Mouse (Mus musculus) cerebellum, adult 18-20 months (tissue): ENCODE measurements around the gene Syn3.

Source experiments
- DNase-seq, 2 experiments: peaks; one replicate each; pipeline ENCODE4 v3.0.0; 2021

Gene Syn3

DNA sequence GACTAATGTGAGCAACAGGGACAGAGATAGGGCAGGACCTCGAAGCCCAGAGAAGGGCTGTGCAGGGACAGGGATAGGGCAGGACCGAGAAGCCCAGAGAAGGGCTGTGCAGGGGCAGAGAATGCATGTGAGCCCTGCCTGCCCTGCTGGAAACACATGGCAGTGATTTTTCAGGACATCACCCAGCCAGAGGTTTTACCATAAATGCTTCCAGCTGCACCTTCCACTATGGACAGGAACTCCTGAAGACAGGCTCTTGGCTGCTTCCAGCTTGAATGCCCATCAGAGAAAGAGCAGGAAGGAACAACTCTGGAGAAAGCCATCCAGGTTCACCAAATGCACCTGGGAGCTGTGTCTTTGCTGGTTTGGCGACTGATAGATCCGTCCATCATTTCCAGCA, 131.3 kb downstream of the Syn3 start:
- no peak for DNase-seq

DNA sequence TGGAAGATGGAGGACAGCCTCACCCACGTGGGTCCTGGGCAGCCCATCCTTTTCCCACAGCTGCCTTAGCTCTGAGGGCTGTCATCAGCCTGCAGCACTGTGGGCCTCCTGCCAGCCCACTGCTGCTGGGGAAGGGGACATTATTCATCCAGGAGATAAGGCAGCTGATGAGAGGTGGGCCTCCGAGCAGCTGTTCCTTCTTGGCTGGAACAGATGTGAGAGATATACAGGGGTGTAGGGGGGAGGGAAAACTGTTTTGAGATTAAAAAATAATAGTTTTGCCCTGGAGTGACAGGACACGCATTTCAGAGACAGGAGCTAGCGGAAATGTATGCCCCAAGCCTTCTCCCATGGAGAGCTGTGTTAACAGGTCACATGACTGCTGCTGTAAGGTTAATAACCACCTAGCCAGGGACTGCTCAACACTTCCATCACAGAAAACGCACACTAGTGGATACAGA, 133.0 kb downstream of the Syn3 start:
- no peak for DNase-seq

GRCm38 (mm10) chr10:86363669-86364309, 134.9 kb downstream of the Syn3 start:
- no peak for DNase-seq

DNA sequence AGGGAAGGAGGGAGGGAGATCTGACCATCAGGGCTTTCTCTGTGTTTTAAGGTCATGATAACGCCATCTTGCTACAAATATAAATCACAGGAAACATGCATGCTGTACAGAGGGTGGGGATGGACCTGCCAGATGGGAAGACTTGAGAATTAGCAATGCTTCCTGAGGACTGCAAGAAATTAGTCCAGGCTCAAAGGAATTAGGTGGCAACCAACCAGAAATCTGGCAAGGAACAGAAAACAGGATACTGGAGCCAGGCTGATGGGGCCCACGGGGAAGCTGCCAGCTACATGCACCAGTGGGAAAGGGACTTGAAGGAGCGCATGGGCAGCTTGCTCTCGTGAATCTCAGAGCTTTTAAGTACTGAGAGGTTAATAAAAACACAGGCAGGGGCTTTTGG, 139.0 kb downstream of the Syn3 start:
- peak; percentile 76 to 80 for DNase-seq

- peak; percentile 63 for DNase-seq
These were observed 139.5 kb downstream of the Syn3 start for GRCm38 (mm10) chr10:86359208-86359607.

DNA sequence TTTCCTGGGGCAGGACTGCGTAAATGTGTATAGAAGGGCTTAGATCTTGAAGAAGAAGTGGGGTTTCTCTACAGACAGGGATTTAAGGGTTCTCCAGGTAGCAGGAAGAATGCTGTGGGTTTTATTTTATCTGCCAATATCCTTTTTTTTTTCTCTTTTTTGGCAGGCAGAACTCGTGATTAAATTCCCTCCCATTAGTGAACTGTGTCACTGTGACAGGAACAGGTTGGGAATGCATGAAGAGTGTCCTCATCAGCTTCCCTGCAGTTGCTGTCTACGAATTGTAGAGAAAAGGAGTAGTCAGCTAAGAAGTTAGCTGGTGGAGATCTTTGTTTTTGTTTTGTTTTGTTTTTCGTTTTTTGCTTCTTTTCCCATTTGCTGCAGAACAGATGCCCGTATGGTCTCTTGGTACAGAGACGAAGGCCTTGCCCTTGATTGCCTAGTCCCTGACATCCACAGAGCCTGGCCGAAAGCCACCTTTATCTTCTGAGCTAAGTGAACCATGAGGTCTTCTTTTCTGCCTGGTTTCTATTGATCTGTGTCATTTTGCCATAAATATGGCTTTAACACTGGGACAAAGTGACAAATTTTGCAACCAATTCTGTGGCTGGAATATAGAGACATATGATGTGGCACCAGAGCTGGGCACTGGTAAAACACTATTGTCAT, 140.3 kb downstream of the Syn3 start:
- DNase-seq, result peak in 1 of 2 experiments; percentile 42

- peak; percentile 23 to 39 for DNase-seq
These were observed 141.7 kb downstream of the Syn3 start for GRCm38 (mm10) chr10:86356819-86357563.

- DNase-seq, result no peak
These were observed 146.2 kb downstream of the Syn3 start for GRCm38 (mm10) chr10:86352521-86352920.

GRCm38 (mm10) chr10:86351287-86351686, 147.4 kb downstream of the Syn3 start:
- DNase-seq, result no peak

GRCm38 (mm10) chr10:86346235-86346840, 152.4 kb downstream of the Syn3 start:
- no peak for DNase-seq

DNA sequence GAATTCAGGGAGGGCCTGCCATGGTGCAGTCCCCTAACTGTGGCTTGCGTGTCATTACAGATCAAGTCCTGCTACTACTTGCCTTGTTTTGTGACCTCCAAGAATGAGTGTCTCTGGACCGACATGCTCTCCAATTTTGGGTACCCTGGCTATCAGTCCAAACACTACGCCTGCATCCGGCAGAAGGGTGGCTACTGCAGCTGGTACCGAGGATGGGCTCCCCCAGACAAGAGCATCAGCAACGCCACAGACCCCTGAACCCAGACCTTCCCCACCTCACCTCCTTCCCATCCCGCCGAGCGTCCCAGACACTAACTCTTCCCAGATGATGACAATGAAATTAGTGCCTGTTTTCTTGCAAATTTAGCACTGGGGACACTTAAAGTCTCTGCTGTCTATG, 153.1 kb downstream of the Syn3 start:
- DNase-seq, result no peak

- DNase-seq, result no peak
These were observed 154.0 kb downstream of the Syn3 start for GRCm38 (mm10) chr10:86344654-86345053.

GRCm38 (mm10) chr10:86343931-86344330, 154.8 kb downstream of the Syn3 start:
- DNase-seq, result no peak

DNA sequence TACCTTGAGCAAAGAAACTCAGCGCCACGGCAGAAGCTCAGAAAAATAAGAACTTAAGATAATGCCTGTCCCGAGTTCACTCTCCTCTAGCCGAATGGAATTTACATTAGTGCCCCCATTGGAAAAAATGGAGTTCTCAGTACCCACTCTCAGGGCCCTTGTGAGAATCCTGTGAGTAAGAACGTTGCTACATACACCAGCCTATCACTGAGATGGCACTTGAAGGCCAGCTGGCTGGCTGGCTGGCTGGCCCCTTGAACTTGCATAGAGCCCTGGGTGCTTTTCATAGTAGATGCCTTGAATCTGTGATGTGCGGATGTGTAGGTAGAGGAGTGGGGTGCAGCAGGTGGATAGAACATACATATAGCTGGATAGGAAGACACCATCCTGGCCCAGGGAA, 155.3 kb downstream of the Syn3 start:
- no peak for DNase-seq

DNA sequence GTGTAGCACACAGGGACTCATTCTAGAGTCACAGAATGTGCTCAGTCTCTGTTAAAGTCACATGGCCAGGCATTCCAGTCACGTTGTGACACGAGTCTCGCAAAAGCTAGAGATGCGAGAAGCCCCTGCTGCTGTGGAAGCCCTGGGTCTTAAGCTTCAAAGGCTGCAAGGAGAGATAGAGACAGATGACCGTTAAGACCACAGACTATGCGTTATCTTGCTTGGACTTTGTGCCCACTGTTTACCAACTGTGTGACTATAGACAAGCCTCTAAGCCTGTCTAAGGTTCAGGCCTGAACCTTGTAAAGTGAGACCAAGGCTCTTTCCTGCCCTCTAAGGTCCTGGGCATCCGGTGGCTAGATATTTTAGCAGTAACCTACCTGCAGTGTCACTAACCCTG, 156.0 kb downstream of the Syn3 start:
- DNase-seq, result no peak

- DNase-seq, result no peak
These were observed 156.5 kb downstream of the Syn3 start for GRCm38 (mm10) chr10:86342151-86342550.

DNA sequence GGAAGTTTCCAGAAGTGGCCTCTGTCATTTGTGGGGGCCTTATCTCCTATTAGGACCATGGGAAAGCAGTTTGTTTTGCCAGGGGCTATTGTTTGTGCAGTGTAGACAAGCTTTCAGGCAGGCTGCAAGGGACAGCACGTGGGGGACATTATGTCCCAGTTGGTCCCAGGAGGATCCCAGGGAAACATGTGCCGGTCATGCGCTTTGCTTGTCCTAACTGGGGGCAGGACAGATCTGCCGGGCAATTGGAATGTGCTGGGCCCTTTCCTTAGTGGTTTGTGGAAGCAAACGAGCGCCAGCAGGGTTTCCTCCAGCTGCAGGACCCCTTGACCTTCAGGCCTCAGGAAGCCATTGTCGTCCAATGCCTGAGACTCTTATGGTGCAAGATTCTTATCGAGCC, 157.1 kb downstream of the Syn3 start:
- DNase-seq, result no peak

DNA sequence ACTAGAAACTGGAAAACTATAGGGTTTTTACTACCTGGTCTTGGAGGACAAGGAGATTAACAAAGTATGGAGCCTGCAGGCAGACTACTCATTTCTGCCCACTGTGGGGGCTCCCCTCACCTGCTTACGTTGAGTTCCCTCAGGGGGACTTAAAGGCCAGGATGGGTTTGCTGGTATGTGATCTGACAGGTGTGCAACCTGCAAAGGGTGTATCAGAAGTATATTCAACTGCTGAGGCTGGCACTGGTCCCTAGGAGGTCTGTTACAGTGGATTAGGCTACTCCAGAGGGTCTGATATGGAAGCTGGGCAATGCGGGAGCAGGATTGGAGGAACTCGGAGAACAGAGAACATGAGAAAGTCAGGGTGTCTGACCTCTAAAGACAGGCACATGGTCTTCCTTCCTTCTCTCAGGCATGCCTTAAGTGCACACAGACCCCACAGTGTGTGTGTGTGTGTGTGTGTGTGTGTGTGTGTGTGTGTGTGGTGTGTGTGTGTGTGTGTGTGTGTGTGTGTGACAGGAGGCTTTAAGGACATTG, 157.6 kb downstream of the Syn3 start:
- DNase-seq, result peak in 1 of 2 experiments; percentile 25

DNA sequence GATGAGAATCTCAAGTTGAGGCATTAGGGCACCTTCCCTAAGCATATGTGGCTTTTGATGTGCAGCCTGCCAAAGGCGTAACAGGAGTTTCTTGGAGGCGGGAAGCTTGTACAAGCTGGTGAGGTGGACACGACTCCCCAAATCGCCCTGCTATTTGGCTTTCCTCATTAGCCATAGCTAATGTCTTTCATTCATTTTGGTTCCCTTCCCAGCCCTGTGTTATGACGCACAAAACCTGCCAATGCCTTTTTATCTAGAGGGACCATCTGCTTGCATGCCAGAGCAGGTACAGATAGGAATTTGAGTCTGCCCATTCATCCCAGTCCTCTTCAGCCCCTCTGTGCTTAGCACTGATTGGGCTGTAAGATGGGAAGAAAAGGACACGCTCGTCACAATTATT, 158.3 kb downstream of the Syn3 start:
- DNase-seq, result peak; percentile 48 to 59

DNA sequence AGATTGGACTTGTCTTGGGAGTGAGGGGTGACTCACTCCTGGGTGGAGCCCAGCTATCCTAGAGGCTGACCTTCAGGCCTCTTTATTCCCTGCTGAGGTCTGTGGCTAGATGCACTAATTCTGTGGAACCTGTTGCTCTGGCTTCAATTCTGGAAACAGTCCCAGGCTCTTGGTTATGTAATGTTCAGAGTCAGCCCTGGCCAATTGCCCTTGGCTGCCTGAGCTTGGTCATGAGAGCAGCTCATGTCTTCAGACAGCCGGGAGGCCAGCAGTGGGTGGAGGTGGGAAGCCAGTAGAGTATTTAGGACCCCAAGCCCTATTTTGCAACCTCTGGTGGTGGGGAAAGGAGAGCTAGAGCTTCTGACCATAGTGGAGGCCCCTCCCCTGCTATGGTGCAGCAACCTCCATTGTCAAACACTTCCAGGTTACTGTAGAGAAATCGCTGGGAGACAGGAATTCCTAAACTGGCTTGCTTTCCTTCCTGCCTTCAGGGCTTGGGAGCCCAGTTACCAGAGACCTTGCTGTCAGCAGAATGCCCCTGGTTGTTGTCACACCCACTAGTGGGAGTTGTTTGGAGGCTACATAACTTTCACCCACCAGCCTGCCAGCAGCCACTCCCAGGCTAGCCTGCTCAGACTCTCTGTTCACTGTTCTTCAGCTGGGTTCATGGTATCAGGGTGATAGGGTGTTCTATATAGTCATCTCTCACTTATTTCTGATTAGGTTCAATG, 158.9 kb downstream of the Syn3 start:
- peak; percentile 92 to 93 for DNase-seq

DNA sequence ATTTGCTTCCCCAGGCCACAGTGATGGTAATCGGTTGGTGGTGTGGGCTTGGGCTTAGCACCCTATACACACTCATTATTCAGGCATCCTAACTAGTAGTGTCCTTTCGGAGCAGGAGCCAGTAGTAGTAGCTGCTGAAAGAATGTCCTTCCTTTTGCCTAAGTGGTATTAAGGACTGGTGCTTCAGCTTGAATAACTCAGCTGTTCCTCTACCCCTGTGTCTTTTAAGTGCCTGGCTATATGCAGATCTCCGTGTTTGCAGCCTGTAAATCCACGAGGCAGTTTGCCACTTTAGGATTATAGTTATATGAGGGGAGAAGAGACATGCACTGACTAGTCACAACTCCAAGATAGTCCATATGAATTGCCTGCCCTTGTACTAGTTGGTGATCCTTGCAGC, 159.6 kb downstream of the Syn3 start:
- DNase-seq, result no peak

- no peak for DNase-seq
These were observed 160.5 kb downstream of the Syn3 start for GRCm38 (mm10) chr10:86338121-86338715.
